Mouse (Mus musculus): Measurements from ENCODE around the gene Ppil1. TPM values are rescaled to one million over a fixed set of nuclear protein-coding genes. Genes with fewer than 3 reads are reported as not detected.

Gene Ppil1
- polyA plus RNA-seq, 1 experiment from 2014 or later, result 106 TPM

DNA sequence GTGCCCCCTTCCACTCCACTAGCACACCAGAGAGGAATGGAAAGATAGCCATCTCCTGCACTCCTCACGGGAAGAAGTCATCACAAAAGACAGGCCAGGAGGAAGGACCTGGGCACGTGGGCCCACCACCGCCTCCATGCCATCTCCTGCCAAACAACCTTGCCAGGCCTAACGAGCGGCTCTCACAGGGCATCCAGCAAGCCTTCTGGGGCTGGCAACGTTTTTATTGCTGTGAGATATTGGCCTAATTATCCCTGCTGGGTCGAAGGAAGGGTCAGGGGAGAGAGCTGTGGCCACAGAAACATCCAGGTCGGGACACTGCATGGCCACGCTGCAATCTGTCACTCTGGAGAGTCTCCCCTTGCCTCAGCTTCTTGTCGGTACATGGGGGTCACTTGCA, 32.9 kb downstream of the Ppil1 start:
- no peak for ATAC-seq (ENCODE audit: extremely low read depth, insufficient number of reproducible peaks, low FRiP score, low TSS enrichment)
- Histone ChIP-seq H3K36me3 (no peaks in the 10 kb centered on the region), H3K4me1 (peaks cover 6% of the 10 kb centered on the region), H3K4me3 (no peak overlapping the region), H3K4me2 (no peak overlapping the region), H3K27ac (replicated peaks) (no peak overlapping the region), H3K27me3 (replicated peaks) (peaks cover 34% of the 10 kb centered on the region), H3K9ac (no peak overlapping the region), H3K9me3 (no peaks in the 10 kb centered on the region)
- WGBS, result 75% methylated on average over 10 of the region's 10 CpGs

DNA sequence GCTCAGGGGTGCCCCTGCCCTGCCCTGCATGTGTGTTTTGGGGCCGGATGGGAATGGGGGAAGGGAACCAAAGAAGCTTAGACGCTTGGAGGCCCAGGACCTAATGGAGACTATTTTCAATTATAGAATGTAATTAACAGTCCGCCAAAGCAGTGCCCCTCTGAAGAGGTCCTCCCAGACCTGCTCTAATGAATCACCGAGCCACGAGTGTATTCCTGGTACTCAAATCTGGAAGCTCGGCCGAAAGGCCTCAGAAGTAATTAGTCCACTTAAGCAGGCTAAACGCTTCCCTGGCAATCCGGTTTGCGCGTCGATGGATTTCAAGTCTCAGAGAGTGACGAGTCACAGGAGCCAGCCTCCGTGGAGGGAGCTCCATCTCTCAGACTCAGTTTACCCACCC, 43.4 kb downstream of the Ppil1 start:
- Histone ChIP-seq H3K36me3 (no peaks in the 10 kb centered on the region), H3K27me3 (replicated peaks) (peaks cover 6% of the 10 kb centered on the region; the same call in 1 of the 2 replicates), H3K4me2 (no peak overlapping the region), H3K4me1 (no peaks in the 10 kb centered on the region; the same call in 1 of the 2 replicates), H3K9ac (no peak overlapping the region), H3K4me3 (no peak overlapping the region), H3K9me3 (no peaks in the 10 kb centered on the region), H3K27ac (replicated peaks) (no peak overlapping the region)
- ATAC-seq (ENCODE audit: extremely low read depth, insufficient number of reproducible peaks, low FRiP score, low TSS enrichment), result no peak
- WGBS, result 62% methylated on average over 14 of the region's 14 CpGs

DNA sequence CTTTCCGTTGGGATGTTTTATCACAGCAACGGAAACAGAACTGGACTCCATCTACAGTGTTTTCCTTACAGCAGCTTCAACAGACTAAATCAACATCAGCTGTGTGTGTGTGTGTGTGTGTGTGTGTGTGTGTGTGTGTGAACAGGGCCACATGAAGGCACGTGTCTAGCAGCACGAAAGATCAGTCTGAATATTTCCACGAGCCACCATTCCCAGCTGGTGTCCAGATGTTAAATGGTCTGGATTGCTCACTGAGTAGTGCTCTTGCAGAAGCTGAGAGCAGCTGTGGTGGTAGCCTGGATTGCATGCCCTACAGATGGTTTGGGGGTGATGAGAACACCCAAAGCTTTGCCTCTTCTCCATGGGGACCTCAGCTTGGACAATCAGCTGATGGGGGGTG, 46.0 kb downstream of the Ppil1 start:
- Histone ChIP-seq H3K4me2 (no peak overlapping the region), H3K4me1 (peaks cover 4% of the 10 kb centered on the region; the same call in 1 of the 2 replicates), H3K27ac (replicated peaks) (no peak overlapping the region), H3K27me3 (replicated peaks) (peaks cover 25% of the 10 kb centered on the region), H3K36me3 (no peaks in the 10 kb centered on the region), H3K9ac (no peak overlapping the region), H3K4me3 (no peak overlapping the region), H3K9me3 (no peaks in the 10 kb centered on the region)
- 69% methylated on average over 5 of the region's 5 CpGs for WGBS
- no peak for ATAC-seq (ENCODE audit: extremely low read depth, insufficient number of reproducible peaks, low FRiP score, low TSS enrichment)

DNA sequence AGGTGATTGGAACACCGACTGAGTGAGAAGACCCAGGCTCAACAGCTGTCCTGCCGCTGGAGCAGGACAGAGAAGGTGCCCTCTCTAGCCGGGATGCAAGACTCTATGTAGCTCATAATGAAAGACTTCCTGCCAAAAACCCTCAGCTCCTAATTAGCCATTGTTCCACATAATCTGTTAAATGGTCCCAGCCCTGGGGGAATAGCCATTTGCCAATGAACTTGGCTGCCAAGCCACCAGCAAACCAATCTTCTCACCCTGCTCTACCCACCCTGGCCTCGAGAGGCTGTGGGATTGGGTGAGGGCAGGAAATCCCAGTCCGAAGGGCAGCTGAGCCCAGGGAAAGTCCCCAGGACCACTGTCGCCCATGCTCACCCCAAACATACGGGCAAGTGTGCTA, 47.9 kb downstream of the Ppil1 start:
- Histone ChIP-seq H3K4me2 (no peak overlapping the region), H3K9me3 (no peaks in the 10 kb centered on the region), H3K9ac (no peak overlapping the region), H3K27ac (replicated peaks) (no peak overlapping the region), H3K27me3 (replicated peaks) (peaks cover 21% of the 10 kb centered on the region), H3K4me1 (peaks cover 13% of the 10 kb centered on the region), H3K4me3 (no peak overlapping the region), H3K36me3 (no peaks in the 10 kb centered on the region)
- WGBS, result 56% methylated on average over 7 of the region's 7 CpGs
- no peak for ATAC-seq (ENCODE audit: extremely low read depth, insufficient number of reproducible peaks, low FRiP score, low TSS enrichment)

DNA sequence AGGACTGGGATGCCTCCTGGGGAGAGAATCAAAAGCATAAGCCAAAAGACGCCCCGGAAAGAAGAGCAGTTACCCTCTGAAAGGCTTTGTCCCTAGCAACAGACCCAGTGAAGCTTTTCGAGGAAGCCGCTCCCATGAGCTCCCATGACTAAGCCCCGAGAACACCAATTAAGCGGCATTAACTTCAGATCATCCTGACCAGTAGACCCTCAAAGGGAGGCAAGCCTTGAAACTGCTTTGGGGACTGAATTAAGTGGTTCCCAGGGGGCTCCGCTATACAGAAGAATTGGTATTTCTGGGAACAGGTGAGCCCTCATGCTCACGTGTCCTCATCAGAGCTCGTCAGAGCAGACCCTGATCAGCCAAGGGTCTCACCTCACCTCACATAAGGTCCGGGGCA, 49.3 kb downstream of the Ppil1 start:
- 63% methylated on average over 10 of the region's 10 CpGs for WGBS
- H3K4me1 ChIP-seq, result peaks cover 19% of the 10 kb centered on the region

DNA sequence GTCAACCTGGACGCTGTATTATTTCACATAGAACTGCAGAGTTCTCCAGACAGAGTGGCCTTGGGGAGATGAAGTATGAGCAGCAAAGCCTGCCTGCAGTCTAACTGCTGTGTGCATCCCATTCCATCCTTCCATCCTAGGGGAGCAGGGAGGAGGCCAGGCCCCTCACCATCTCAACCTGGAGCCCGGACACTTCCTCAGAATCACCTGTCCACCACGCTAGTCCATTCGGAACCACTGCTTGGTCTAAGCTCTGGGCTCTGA, 49.9 kb downstream of the Ppil1 start:
- 81% methylated on average over 4 of the region's 4 CpGs for WGBS
- ATAC-seq (ENCODE audit: extremely low read depth, insufficient number of reproducible peaks, low FRiP score, low TSS enrichment), result no peak

More for the DNA sequence above, 49.3 kb downstream of the Ppil1 start:
- peaks cover 21% of the 10 kb centered on the region for H3K27me3 ChIP-seq (replicated peaks)
- no peaks in the 10 kb centered on the region for H3K9me3 ChIP-seq
- no peak overlapping the region for H3K9ac ChIP-seq
- H3K36me3 ChIP-seq, result no peaks in the 10 kb centered on the region
- no peak overlapping the region for H3K4me2 ChIP-seq
- H3K4me3 ChIP-seq, result no peak overlapping the region
- no peak for ATAC-seq (ENCODE audit: extremely low read depth, insufficient number of reproducible peaks, low FRiP score, low TSS enrichment)
- H3K27ac ChIP-seq (replicated peaks), result no peak overlapping the region

DNA sequence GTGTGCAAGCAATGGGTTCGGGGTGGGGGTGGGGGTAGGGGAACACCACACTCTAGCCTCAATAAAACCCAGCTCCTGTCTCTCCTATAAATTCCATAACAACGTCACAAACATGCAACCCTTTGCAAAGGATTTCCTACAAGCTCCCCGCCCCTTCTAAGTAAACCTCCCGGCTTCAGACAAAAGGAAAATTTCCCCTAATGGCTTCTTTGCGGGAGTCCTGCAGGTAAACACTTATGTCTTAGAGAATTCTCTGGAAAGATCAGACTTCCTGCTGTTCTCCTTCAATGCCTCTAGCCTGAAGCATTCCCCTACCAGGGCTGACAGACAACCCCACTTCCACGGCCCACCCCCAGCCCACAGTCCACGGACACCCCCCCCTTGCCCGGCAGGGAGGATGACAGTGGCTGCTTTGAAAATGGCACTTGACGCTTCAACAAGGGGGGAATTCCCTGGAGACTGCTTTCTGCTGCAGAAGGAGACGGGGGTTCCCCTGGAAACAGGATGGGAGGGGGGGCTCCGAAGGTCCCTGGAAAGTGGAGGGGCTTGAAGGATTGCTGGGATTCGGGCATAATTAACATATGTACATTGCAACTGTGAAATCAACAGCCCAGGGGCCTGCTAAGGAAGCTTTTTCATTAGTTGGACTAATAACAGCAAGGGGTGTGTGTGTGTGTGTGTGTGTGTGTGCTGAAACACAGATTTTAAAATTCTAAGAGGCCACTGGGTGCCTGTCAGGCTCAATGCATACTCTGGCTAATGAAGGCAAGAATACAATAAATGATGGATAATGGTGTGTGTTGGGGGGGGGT, 50.4 kb downstream of the Ppil1 start:
- no peak overlapping the region for H3K4me3 ChIP-seq
- no peaks in the 10 kb centered on the region for H3K36me3 ChIP-seq
- peak overlapping the region; percentile 37; the same call in 1 of the 2 replicates for H3K9ac ChIP-seq
- ATAC-seq (ENCODE audit: extremely low read depth, insufficient number of reproducible peaks, low FRiP score, low TSS enrichment), result no peak
- 35% methylated on average over 12 of the region's 12 CpGs for WGBS
- H3K27me3 ChIP-seq (replicated peaks), result peaks cover 21% of the 10 kb centered on the region
- H3K4me1 ChIP-seq, result peaks cover 19% of the 10 kb centered on the region
- H3K27ac ChIP-seq (replicated peaks), result no peak overlapping the region
- H3K4me2 ChIP-seq, result no peak overlapping the region
- H3K9me3 ChIP-seq, result no peaks in the 10 kb centered on the region

More for the DNA sequence above, 49.9 kb downstream of the Ppil1 start:
- H3K36me3 ChIP-seq, result no peaks in the 10 kb centered on the region
- peaks cover 19% of the 10 kb centered on the region for H3K4me1 ChIP-seq
- H3K27me3 ChIP-seq (replicated peaks), result peaks cover 21% of the 10 kb centered on the region
- no peak overlapping the region for H3K27ac ChIP-seq (replicated peaks)
- no peak overlapping the region for H3K4me3 ChIP-seq
- no peaks in the 10 kb centered on the region for H3K9me3 ChIP-seq
- H3K9ac ChIP-seq, result no peak overlapping the region
- no peak overlapping the region for H3K4me2 ChIP-seq

DNA sequence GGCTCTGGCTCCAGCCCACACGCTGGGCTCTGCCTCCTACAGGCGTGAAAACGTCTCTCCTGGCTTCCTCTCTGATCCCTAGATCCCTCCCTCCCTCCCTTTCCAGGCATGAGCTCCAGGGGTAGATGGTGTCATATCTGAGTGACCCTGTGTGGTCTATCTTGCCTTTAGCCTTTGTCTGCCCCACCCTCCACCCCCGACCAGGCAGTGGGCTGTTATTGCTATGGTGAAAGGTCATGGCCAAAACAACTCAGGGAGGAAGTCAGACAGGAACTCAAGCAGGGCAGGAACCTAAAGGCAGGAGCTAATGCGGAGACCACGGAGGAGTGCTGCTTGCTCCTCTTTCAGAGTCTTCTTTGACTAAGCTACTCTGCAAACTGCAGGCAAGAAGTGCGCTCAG, 52.1 kb downstream of the Ppil1 start:
- H3K4me1 ChIP-seq, result peaks cover 19% of the 10 kb centered on the region
- no peak overlapping the region for H3K9ac ChIP-seq
- H3K27me3 ChIP-seq (replicated peaks), result peaks cover 21% of the 10 kb centered on the region
- H3K4me2 ChIP-seq, result peak overlapping the region; percentile 40
- H3K36me3 ChIP-seq, result no peaks in the 10 kb centered on the region
- peak overlapping the region; percentile 20; the same call in 1 of the 2 replicates for H3K27ac ChIP-seq (replicated peaks)
- ATAC-seq (ENCODE audit: extremely low read depth, insufficient number of reproducible peaks, low FRiP score, low TSS enrichment), result no peak
- H3K9me3 ChIP-seq, result no peaks in the 10 kb centered on the region
- no peak overlapping the region for H3K4me3 ChIP-seq
- 38% methylated on average over 7 of the region's 7 CpGs for WGBS

DNA sequence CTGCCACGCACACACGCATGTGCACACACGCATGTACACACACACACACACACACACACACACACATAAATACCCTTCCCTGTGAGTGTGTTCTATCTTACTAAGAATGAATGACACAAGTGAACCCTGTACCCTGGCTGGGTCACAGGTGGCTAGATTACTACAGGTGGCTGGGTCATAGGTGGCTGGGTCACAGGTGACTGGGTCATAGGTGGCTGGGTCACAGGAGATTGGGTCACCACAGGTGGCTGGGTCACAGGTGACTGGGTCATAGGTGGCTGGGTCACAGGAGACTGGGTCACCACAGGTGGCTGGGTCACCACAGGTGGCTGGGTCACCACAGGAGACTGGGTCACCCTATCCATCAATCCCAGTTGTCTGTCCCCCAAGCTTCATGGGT, 53.9 kb downstream of the Ppil1 start:
- Histone ChIP-seq H3K4me1 (peaks cover 29% of the 10 kb centered on the region), H3K9ac (no peak overlapping the region), H3K27ac (replicated peaks) (no peak overlapping the region), H3K27me3 (replicated peaks) (peaks cover 13% of the 10 kb centered on the region), H3K4me2 (no peak overlapping the region), H3K9me3 (no peaks in the 10 kb centered on the region), H3K36me3 (no peaks in the 10 kb centered on the region), H3K4me3 (no peak overlapping the region)
- ATAC-seq (ENCODE audit: extremely low read depth, insufficient number of reproducible peaks, low FRiP score, low TSS enrichment), result no peak
- WGBS, result 88% methylated on average over 3 of the region's 3 CpGs

DNA sequence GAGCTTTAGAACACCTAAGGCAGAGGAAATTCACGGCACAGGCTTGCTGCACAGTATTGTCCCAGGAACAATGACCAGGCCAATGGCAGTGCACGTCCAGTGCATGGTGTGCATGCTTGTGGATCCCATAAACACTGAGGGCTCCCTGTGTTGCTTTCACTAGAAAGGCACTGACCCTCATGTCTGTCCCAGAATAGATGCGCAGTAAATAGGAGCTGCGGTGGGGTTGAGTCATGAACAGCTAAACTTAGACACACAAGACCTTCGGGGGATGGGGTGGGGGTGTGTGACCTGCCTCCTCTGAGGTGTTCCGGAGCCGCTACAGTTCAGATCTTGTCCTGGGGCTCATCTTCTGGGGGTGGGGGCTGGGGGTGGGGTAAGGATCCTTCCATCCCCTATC, 57.9 kb downstream of the Ppil1 start:
- no peaks in the 10 kb centered on the region for H3K36me3 ChIP-seq
- H3K4me3 ChIP-seq, result no peak overlapping the region
- peak overlapping the region; percentile 59; the same call in 1 of the 2 replicates for H3K9ac ChIP-seq
- no peaks in the 10 kb centered on the region for H3K9me3 ChIP-seq
- peaks cover 16% of the 10 kb centered on the region for H3K4me1 ChIP-seq
- ATAC-seq (ENCODE audit: extremely low read depth, insufficient number of reproducible peaks, low FRiP score, low TSS enrichment), result no peak
- WGBS, result 51% methylated on average over 7 of the region's 7 CpGs
- peak overlapping the region; percentile 67 for H3K27ac ChIP-seq (replicated peaks)
- H3K27me3 ChIP-seq (replicated peaks), result no peaks in the 10 kb centered on the region
- H3K4me2 ChIP-seq, result peak overlapping the region; percentile 44

DNA sequence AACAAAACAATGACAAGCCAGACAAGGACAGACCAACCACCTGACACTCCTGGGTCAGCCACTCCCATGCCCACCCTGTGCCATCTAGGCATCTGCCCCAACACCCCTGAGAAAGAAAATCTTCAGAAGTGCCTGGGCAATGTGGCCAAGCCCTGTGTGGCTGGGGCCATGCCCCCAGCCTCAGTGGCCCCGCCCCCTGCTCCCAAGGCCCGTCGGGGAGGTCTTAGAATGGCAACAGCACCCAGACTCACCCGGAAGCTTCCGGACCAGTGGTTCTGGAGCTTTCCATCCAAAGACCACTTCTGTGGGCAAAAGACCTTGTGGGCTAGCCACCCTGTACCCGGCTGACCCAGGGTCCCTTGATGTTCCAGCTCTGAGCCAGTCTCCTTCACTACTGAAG, 61.4 kb downstream of the Ppil1 start:
- Histone ChIP-seq H3K27ac (replicated peaks) (no peak overlapping the region), H3K4me3 (no peak overlapping the region), H3K4me1 (peaks cover 21% of the 10 kb centered on the region), H3K9me3 (no peaks in the 10 kb centered on the region), H3K4me2 (no peak overlapping the region), H3K36me3 (no peaks in the 10 kb centered on the region), H3K27me3 (replicated peaks) (no peaks in the 10 kb centered on the region), H3K9ac (no peak overlapping the region)
- no peak for ATAC-seq (ENCODE audit: extremely low read depth, insufficient number of reproducible peaks, low FRiP score, low TSS enrichment)
- WGBS, result 81% methylated on average over 6 of the region's 6 CpGs

All from heart, embryonic 13.5 days (tissue).